Mouse (Mus musculus): ENCODE data around the gene Maneal.

DNA sequence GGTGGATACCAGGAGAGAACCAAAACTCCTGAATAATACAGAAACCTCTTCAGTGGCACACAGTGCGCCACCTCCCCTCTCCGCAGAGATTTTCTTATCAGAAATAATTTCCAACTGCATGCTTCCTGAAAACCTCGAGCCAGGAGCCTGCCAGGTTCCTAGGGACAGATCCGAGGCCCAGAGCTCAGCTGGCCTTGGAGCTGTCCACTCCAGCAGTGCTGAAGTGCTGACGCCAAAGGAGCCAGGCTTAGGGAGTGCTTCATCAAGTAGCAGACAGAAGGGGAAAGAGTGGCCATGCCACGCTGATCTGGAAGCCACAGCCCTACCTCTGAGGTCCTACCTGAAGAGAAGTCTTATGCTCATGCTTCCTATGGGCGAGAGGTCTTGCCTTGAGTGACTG, 1.5 kb downstream of the Maneal start:
- TF ChIP-seq CTCF (IDR thresholded peaks at IDR 0.05; ENCODE audit: borderline replicate concordance, control insufficient read depth, extremely low read depth, insufficient read depth, low read length, poor library complexity), result no peak
- TF ChIP-seq POLR2A (IDR thresholded peaks at IDR 0.05; ENCODE audit: control insufficient read depth, extremely low read depth, insufficient read depth, low read length, poor library complexity), result no peak
